Mouse (Mus musculus) CH12.LX (cell line): ENCODE measurements around the gene Rtp3.

Source experiments
- CTCF ChIP-seq, 2 experiments: IDR thresholded peaks in 1 of 2; conservative IDR thresholded peaks in 1 of 2; 2 replicates each; pipeline ENCODE4 v1.5.1; 2011 to 2012; ENCODE audit warnings: low read depth in 2 of 2, low read length in 2 of 2, improper control_type of control experiment in 1 of 2, inconsistent platforms in 1 of 2, mild to moderate bottlenecking in 1 of 2, moderate library complexity in 1 of 2
- EP300 ChIP-seq: IDR thresholded peaks from 2 replicates; pipeline ENCODE4 v1.6.1; 2011; ENCODE audit warnings: low read length, improper control_type of control experiment
- IRF4 ChIP-seq: IDR thresholded peaks from 2 replicates; pipeline ENCODE4 v1.6.1; 2014; ENCODE audit warnings: low read depth, mild to moderate bottlenecking, inconsistent platforms, low read length, improper control_type of control experiment
- MEF2A ChIP-seq: IDR thresholded peaks from 2 replicates; pipeline ENCODE4 v1.6.1; 2014; ENCODE audit warnings: low read depth, mild to moderate bottlenecking, inconsistent platforms, low read length, improper control_type of control experiment, borderline replicate concordance
- POLR2A ChIP-seq: IDR thresholded peaks from 2 replicates; pipeline ENCODE4 v1.6.1; 2011; ENCODE audit warnings: low read depth, mild to moderate bottlenecking, improper control_type of control experiment, low read length
- ZKSCAN1 ChIP-seq: IDR thresholded peaks from 2 replicates; pipeline ENCODE4 v1.6.1; 2012; ENCODE audit warnings: low read depth, inconsistent platforms, low read length, improper control_type of control experiment, borderline replicate concordance
- ZMIZ1 ChIP-seq: IDR thresholded peaks from 2 replicates; pipeline ENCODE4 v1.6.1; 2012; ENCODE audit warnings: low read depth, mild to moderate bottlenecking, inconsistent platforms, low read length, improper control_type of control experiment

DNA sequence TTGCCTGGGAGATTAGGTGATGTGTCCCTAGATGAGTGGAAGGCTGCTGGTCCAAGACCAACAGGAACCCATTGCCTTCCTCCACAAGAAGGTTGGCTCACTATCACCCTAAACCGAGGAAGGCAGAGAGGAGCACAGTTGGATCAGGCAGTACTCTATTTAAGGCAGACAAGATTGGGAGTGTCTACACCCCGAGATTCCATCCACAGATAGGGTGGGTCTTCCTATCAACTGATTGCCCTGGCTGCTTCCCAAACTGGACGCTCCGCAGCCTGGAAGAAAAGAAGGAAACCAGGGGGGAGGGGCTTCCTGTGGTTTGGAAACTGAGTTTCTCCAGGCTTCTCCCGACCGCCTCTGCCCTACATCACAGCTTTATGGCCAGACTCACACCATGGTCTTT is at the start of gene Rtp3:
- TF ChIP-seq MEF2A, result no peak
- no peak for TF ChIP-seq CTCF (conservative IDR thresholded peaks at IDR 0.05 in 1 of 2, IDR thresholded peaks at IDR 0.05 in 1 of 2; ENCODE audit: low read depth in 2 of 2, low read length in 2 of 2)
- TF ChIP-seq EP300, result no peak
- no peak for TF ChIP-seq POLR2A
- no peak for TF ChIP-seq IRF4
- TF ChIP-seq ZMIZ1, result no peak
- TF ChIP-seq ZKSCAN1, result no peak
